Mouse (Mus musculus) heart, adult 2 months (tissue): ENCODE measurements at regions not wholly inside any gene's neighbourhood (a gene's known extent, or its start where the extent isn't known, plus 50 kb on each side); places are given as distances from the start of the nearest gene placed in this dataset.

Source experiments
- CTCF ChIP-seq: fragments of 200-600 bp; IDR thresholded peaks from 2 replicates; pipeline ENCODE4 v1.8.1; 2022; ENCODE audit warnings: antibody characterized with exemption, mild to moderate bottlenecking, moderate library complexity
- EP300 ChIP-seq: fragments of 200-500 bp; IDR thresholded peaks from 2 replicates; pipeline ENCODE4 v1.6.1; 2011; ENCODE audit warnings: low read depth, low read length, control low read depth; ENCODE audit not compliant: insufficient read depth
- POLR2A ChIP-seq: fragments of 200-500 bp; IDR thresholded peaks from 2 replicates; pipeline ENCODE4 v1.6.1; 2011; ENCODE audit warnings: mild to moderate bottlenecking, low read depth, low read length, control low read depth; ENCODE audit not compliant: insufficient read depth

DNA sequence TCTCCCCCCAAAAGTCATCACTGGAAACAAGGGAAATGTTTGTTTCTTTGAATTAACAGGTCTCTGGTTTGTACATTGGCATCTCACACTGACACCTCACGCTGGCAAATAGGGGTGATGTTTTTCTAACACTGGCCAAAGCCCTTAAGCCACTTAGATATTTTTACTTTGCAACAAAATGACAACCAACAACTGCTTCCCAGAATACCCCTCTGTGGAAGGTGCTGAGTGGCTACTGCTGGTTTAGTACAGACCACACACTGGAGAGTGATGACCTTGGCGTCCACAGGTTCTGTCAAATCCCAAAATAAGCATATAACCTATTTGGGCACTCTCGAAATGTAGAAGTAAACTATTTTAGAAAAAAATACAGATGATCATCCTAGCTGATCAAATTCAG lies 163.3 kb downstream of the Gm11361 start:
- TF ChIP-seq CTCF (no peak), EP300 (no peak), POLR2A (no peak)
